Mouse (Mus musculus): ENCODE results near the gene Ncapd3. TPM values are rescaled to one million over a fixed set of nuclear protein-coding genes. Genes with fewer than 3 reads are reported as not detected.
A peak's percentile ranks its signal among the peaks of the same experiment; 100 is the strongest.

The Ncapd3 gene
- polyA plus RNA-seq, 1 experiment from 2014 or later = 21.1 TPM

GRCm38 (mm10) chr9:27005231-27005630 lies 24.7 kb upstream of the Ncapd3 start:
- peaks cover 75% of the 10 kb centered on the region for H3K36me3 ChIP-seq
- 0 out of 2 replicates have a peak overlapping the region, but pooled peaks have one; percentile 2 for H3K27ac ChIP-seq
- H3K9me3 ChIP-seq = no peaks in the 10 kb centered on the region
- H3K4me1 ChIP-seq (replicated peaks) = peaks cover 17% of the 10 kb centered on the region
- no peak overlapping the region for H3K9ac ChIP-seq (replicated peaks)
- H3K4me3 ChIP-seq (replicated peaks) = no peak overlapping the region
- ATAC-seq = no peak
- WGBS = 80% methylated on average over 3 of the region's 3 CpGs
- H3K27me3 ChIP-seq = no peaks in the 10 kb centered on the region
- H3K4me2 ChIP-seq (replicated peaks) = no peak overlapping the region

DNA sequence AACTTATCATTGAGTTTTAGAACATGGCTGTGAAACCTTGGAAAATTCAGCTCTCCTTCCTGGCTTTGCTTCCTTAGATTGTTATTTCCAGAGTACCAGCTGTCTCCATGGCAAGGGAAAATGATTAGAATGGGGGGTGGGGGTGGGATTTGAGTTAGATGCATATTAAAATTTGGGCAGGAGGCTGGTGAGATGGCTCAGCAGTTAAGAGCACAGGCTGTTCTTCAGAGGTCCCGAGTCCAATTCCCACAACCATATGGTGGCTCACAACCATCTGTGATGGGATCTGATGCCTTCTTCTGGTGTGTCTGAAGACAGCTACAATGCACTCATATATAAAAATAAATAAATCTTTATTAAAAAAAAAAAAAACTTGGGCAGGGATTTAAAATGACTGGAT lies 24.0 kb upstream of the Ncapd3 start:
- H3K9me3 ChIP-seq = no peaks in the 10 kb centered on the region
- H3K4me3 ChIP-seq (replicated peaks) = no peak overlapping the region
- no peaks in the 10 kb centered on the region for H3K27me3 ChIP-seq
- no peak overlapping the region for H3K4me2 ChIP-seq (replicated peaks)
- H3K36me3 ChIP-seq = peaks cover 81% of the 10 kb centered on the region
- peaks cover 10% of the 10 kb centered on the region for H3K4me1 ChIP-seq (replicated peaks)
- ATAC-seq = no peak
- H3K9ac ChIP-seq (replicated peaks) = no peak overlapping the region
- 81% methylated on average over 1 of the region's 1 CpGs for WGBS
- no peak overlapping the region for H3K27ac ChIP-seq

DNA sequence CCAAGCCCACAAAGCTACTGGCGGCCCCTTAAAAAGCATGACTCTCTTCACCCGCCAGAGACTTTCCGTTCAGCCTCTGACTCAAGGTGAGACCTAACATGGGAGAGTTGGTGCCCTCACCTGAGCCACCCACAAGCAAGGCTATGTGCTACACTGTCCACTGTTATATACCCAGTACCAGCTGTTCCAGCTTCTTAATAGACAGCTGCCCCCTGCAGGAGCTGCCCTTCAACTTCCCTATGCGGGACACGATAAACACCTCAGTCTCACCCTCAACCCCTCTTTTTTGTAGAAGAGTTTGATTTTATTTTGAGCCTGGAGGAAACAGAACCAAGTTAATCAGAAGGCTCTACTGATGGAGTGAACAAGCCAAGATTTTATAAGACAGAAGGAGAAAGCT lies 23.1 kb upstream of the Ncapd3 start:
- no peak overlapping the region for H3K27ac ChIP-seq

GRCm38 (mm10) chr9:27009231-27009630 lies 20.7 kb upstream of the Ncapd3 start:
- ATAC-seq = no peak
- Histone ChIP-seq H3K4me3 (replicated peaks) (no peak overlapping the region), H3K9me3 (no peaks in the 10 kb centered on the region), H3K4me2 (replicated peaks) (no peak overlapping the region), H3K27me3 (no peaks in the 10 kb centered on the region), H3K36me3 (peaks cover 96% of the 10 kb centered on the region), H3K4me1 (replicated peaks) (no peaks in the 10 kb centered on the region), H3K27ac (no peak overlapping the region), H3K9ac (replicated peaks) (no peak overlapping the region)
- WGBS = 85% methylated on average over 5 of the region's 5 CpGs

More for the DNA sequence above, 23.1 kb upstream of the Ncapd3 start:
- no peaks in the 10 kb centered on the region for H3K27me3 ChIP-seq
- no peak overlapping the region for H3K4me2 ChIP-seq (replicated peaks)
- H3K9me3 ChIP-seq = no peaks in the 10 kb centered on the region
- WGBS = 96% methylated on average over 5 of the region's 5 CpGs
- H3K4me3 ChIP-seq (replicated peaks) = no peak overlapping the region
- H3K36me3 ChIP-seq = peaks cover 89% of the 10 kb centered on the region
- no peak for ATAC-seq
- H3K4me1 ChIP-seq (replicated peaks) = 0 out of 2 replicates have a peak, but pooled peaks cover under 1% of the 10 kb centered on the region
- no peak overlapping the region for H3K9ac ChIP-seq (replicated peaks)

- H3K27me3 ChIP-seq = no peaks in the 10 kb centered on the region
- no peak overlapping the region for H3K4me3 ChIP-seq (replicated peaks)
- H3K9ac ChIP-seq (replicated peaks) = no peak overlapping the region
- H3K4me2 ChIP-seq (replicated peaks) = no peak overlapping the region
- no peaks in the 10 kb centered on the region for H3K9me3 ChIP-seq
- peaks cover 98% of the 10 kb centered on the region for H3K36me3 ChIP-seq
- WGBS = 91% methylated on average over 4 of the region's 4 CpGs
- no peak for ATAC-seq
- H3K27ac ChIP-seq = no peak overlapping the region
- no peaks in the 10 kb centered on the region for H3K4me1 ChIP-seq (replicated peaks)
These were observed 18.4 kb upstream of the Ncapd3 start for GRCm38 (mm10) chr9:27011572-27011971.

- 95% methylated on average over 10 of the region's 10 CpGs for whole genome bisulfite sequencing
- no peak overlapping the region for H3K27ac ChIP-seq
- H3K9me3 ChIP-seq = no peaks in the 10 kb centered on the region
These were observed 11.0 kb upstream of the Ncapd3 start for GRCm38 (mm10) chr9:27018961-27019360.

GRCm38 (mm10) chr9:27023681-27024080 lies 6.3 kb upstream of the Ncapd3 start:
- Histone ChIP-seq H3K4me3 (replicated peaks) (no peak overlapping the region), H3K4me2 (replicated peaks) (no peak overlapping the region), H3K27me3 (no peaks in the 10 kb centered on the region), H3K4me1 (replicated peaks) (peaks cover 35% of the 10 kb centered on the region), H3K9ac (replicated peaks) (no peak overlapping the region), H3K9me3 (no peaks in the 10 kb centered on the region), H3K36me3 (peaks cover 25% of the 10 kb centered on the region; the same call in 1 of the 2 replicates), H3K27ac (no peak overlapping the region)
- WGBS = 94% methylated on average over 4 of the region's 4 CpGs
- ATAC-seq = no peak

More at GRCm38 (mm10) chr9:27018961-27019360, 11.0 kb upstream of the Ncapd3 start:
- Histone ChIP-seq H3K4me1 (replicated peaks) (0 out of 2 replicates have a peak, but pooled peaks cover 7% of the 10 kb centered on the region), H3K9ac (replicated peaks) (no peak overlapping the region), H3K36me3 (peaks cover 70% of the 10 kb centered on the region), H3K4me2 (replicated peaks) (no peak overlapping the region), H3K4me3 (replicated peaks) (no peak overlapping the region), H3K27me3 (no peaks in the 10 kb centered on the region)
- ATAC-seq = no peak

- peak overlapping the region; percentile 97 for H3K4me3 ChIP-seq (replicated peaks)
- ATAC-seq = no peak
These were observed 3.3 kb upstream of the Ncapd3 start for GRCm38 (mm10) chr9:27026708-27027107.

DNA sequence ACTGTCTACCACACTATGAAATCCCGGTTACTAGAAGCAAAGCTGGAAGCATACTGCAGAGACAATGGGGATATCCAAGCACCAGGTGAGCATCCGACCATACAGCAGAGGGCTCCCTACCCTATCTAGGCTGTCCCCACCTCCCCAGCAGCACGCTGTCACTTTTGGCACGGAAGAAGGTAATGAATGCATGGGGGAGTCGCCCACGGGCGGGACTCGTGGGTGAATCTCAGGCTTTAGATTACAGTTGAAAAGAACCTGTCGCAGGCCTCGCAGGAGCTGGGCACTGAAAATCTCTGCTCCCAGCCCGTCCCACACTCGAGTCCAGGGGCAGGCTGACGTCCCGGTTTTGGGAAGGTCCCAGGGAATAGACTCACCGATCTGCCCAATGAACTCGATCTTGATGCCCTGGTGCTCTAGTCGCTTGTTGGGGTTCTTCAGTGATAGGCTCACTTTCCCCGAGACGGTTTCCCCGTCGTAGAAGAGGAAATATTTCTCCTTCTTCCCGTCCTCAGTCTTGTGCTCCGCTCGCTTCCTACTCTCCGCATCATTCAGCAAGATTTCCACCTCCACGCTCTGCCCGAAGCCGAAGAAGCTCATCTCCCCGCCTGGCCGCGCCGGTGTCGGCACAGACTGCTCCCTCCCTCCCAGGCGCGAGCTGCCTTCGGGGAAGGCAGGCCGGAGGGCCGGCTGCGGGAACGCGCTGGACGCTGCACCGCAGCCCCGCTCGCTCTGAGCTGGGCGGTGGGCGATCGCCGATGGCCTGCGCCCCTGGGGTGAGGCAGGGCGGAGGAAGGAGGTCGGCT lies 750 bp upstream of the Ncapd3 start:
- Histone ChIP-seq H3K9me3 (no peaks in the 10 kb centered on the region), H3K4me2 (replicated peaks) (peak overlapping the region; percentile 85), H3K4me3 (replicated peaks) (peak overlapping the region; percentile 97), H3K36me3 (no peaks in the 10 kb centered on the region), H3K9ac (replicated peaks) (peak overlapping the region; percentile 97), H3K27me3 (no peaks in the 10 kb centered on the region), H3K4me1 (replicated peaks) (peaks cover 52% of the 10 kb centered on the region), H3K27ac (peak overlapping the region; percentile 94)
- peak; percentile 43 for ATAC-seq
- under 1% methylated on average over 52 of the region's 52 CpGs for WGBS

More at GRCm38 (mm10) chr9:27026708-27027107, 3.3 kb upstream of the Ncapd3 start:
- no peaks in the 10 kb centered on the region for H3K9me3 ChIP-seq
- WGBS = 97% methylated on average over 1 of the region's 1 CpGs
- peaks cover 46% of the 10 kb centered on the region for H3K4me1 ChIP-seq (replicated peaks)
- no peak overlapping the region for H3K27ac ChIP-seq
- peak overlapping the region; percentile 85 for H3K4me2 ChIP-seq (replicated peaks)
- H3K27me3 ChIP-seq = no peaks in the 10 kb centered on the region
- peaks cover 13% of the 10 kb centered on the region; the same call in 1 of the 2 replicates for H3K36me3 ChIP-seq
- no peak overlapping the region for H3K9ac ChIP-seq (replicated peaks)

GRCm38 (mm10) chr9:27030763-27031100 lies 757 bp downstream of the Ncapd3 start:
- Histone ChIP-seq H3K4me3 (replicated peaks) (peak overlapping the region; percentile 97), H3K9me3 (no peaks in the 10 kb centered on the region), H3K9ac (replicated peaks) (peak overlapping the region; percentile 70), H3K4me1 (replicated peaks) (peaks cover 52% of the 10 kb centered on the region), H3K27ac (no peak overlapping the region), H3K4me2 (replicated peaks) (peak overlapping the region; percentile 85), H3K27me3 (no peaks in the 10 kb centered on the region), H3K36me3 (no peaks in the 10 kb centered on the region)
- WGBS = under 1% methylated on average over 17 of the region's 17 CpGs
- peak; percentile 59 for ATAC-seq

- Histone ChIP-seq H3K36me3 (peaks cover 87% of the 10 kb centered on the region), H3K4me3 (replicated peaks) (no peak overlapping the region), H3K4me1 (replicated peaks) (no peaks in the 10 kb centered on the region), H3K9me3 (no peaks in the 10 kb centered on the region), H3K9ac (replicated peaks) (no peak overlapping the region), H3K27ac (no peak overlapping the region), H3K4me2 (replicated peaks) (no peak overlapping the region), H3K27me3 (no peaks in the 10 kb centered on the region)
- ATAC-seq = no peak
- 92% methylated on average over 5 of the region's 5 CpGs for WGBS
These were observed 13.9 kb downstream of the Ncapd3 start for GRCm38 (mm10) chr9:27043892-27044291.

DNA sequence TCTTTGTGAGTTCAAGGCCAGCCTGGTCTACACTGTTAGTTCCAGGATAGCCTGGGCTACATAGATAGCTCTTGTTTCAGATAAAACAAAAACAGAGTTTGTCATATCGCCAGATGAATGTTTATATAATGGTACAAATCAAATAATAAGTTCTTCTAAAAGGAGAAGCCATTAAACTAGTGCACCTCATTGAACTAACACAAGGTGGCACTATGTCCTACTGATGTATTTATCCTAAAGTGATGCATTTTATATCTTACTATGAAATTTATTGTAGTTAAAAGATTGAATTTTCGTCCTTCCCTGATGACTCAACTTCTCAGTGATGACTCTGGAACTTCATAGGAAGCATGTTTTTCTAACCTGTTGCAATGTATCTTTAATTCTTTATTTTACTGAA lies 19.5 kb downstream of the Ncapd3 start:
- Histone ChIP-seq H3K27me3 (no peaks in the 10 kb centered on the region), H3K4me3 (replicated peaks) (no peak overlapping the region), H3K4me2 (replicated peaks) (no peak overlapping the region), H3K9me3 (no peaks in the 10 kb centered on the region), H3K9ac (replicated peaks) (no peak overlapping the region), H3K4me1 (replicated peaks) (no peaks in the 10 kb centered on the region), H3K27ac (no peak overlapping the region), H3K36me3 (peaks cover 84% of the 10 kb centered on the region)
- ATAC-seq = no peak
- 98% methylated on average over 2 of the region's 2 CpGs for WGBS

Measured in midbrain, embryonic 13.5 days (tissue).